Mouse (Mus musculus) cerebellum, adult (tissue): ENCODE results near the gene Exoc3l2.

ENCODE experiments used
- ATAC-seq: cut with Nextera tagmentation; 2 replicates; pipeline ENCODE4 v1.9.2; 2017; ENCODE audit warnings: mild to moderate bottlenecking, moderate library complexity, mixed read lengths; ENCODE audit not compliant: insufficient number of reproducible peaks, low FRiP score, low TSS enrichment

Exoc3l2 gene

DNA sequence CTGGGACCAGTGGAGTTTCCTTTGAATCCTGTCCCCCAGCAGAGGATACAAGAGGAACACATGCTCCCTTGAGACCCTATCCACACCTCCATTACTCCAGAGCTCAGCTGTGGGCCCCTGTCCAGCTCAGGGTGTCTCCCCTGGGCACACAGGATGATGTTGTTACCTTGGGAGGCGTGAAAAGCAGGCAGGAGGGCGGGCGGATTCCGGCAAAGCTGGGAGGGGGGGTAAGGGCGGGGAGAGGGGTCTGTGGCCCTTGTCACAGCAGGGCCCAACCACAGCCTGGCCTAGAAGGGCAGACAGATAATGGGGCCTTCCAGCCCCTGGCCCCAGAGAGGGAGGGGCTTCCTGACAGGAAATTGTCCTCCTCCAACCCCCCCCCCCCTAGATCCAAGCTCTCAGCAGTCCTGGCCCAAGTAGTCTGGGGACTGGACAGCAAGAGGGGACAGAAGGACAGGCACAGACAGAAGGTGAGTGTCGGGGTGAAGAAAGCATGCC, at the start of gene Exoc3l2:
Exoc3l2 (plus strand) TSS at position 448 of the 498 bp plus-strand sequence.
- no peak for ATAC-seq

DNA sequence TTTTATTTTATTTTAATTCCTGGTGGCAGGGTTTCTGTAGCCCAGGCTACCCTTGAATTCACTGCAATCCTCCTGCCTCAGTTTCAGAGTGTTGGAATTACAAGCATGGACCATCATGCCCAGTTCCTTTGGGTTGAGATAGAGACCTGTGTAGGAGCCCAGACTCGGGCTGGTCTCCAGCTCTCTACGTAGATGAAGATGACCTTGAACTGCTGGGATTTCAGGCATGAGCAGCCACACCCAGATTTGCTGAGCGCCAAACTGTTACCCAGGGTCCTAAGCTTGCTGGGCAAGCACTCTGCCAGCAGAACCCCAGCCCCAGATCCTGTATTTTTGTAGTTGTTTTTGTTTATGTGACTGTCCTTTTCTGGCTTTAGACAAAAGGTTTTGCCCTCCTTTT, 49.6 kb upstream of the Exoc3l2 start:
- ATAC-seq, result no peak

DNA sequence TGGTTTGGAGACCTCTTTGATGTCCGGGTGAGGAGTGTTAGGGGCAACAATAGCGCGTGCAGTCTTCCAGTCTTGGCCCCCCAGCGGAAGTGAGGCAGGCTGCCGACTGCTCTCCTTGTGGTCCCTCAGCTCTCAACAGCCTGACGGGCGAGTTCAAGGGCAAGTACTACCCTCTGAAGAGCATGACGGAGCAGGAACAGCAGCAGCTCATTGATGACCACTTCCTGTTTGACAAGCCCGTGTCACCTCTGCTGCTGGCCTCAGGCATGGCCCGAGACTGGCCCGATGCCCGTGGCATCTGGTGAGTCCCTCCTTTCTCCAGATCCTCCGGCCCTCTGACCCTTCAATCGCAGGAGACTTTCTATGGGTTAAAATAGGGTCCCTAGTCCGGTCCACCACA, 46.5 kb upstream of the Exoc3l2 start:
- ATAC-seq, result no peak

DNA sequence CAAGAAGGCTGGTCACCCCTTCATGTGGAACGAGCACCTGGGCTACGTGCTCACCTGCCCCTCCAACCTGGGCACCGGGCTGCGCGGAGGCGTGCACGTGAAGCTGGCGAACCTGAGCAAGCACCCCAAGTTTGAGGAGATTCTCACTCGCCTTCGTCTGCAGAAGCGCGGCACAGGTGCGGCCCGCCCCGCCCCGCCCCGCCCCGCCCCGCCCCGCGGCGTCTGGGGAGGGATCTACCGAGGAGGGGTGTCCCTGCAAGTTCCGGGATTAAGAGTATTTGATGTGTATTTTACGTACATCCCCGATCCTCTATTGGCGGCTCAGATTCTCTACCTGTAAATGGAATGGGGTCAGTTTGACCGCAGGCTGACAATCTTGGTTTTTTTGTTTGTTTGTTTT, 43.0 kb upstream of the Exoc3l2 start:
- no peak for ATAC-seq

DNA sequence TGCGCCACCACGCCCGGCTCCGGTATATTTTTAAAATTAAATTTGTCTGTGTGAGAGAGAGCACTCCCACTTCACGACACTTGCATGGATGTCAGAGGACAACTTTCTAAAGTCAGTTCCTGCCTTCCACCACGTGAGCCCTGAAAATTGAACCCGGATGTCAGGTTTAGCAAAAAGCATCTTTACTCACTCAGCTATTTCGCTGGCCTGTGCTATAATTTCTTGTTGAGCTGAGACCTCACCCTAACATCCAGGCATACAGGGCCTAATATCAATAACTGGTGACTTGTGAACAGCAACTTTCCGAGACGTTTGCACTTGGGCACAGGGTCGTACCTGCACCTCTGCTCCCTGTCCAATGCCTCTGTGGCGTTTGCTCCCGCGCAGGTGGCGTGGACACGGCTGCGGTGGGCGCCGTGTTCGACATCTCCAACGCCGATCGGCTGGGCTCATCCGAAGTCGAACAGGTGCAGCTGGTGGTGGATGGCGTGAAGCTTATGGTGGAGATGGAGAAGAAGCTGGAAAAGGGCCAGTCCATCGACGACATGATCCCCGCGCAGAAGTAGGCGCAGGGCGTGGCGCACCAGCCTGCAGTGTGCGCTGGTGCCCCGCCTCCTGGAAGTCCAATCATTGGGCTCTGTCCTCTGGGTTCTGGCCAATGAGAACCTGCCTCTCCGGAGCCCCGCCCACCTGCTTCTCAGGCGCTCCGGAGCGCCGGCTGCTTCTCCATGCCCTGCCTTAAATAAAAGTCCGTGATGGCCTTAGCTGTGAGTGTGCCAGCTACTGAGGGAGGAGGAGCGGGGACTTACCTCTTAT, 42.1 kb upstream of the Exoc3l2 start:
- peak; percentile 79; the same call in 1 of the 2 replicates for ATAC-seq

DNA sequence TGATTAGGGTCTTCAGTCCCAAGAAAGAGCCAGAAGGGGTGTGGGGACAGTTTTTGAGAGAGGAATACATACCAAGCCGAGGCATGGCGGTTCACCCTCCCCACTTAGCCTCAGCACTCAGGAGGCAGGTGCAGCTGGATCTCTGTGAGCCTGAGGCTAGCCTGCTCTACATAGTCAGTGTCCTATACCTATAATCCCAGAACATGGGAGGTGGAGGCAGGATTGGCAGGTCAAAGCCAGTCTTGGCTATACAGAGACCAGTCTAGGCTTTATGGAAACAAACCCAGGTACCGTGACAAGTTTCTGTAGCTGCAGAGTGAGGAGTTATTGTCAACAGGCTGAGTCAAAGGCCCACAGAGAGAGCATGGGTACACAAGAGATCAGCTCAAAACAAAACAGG, 40.0 kb upstream of the Exoc3l2 start:
- ATAC-seq, result no peak

DNA sequence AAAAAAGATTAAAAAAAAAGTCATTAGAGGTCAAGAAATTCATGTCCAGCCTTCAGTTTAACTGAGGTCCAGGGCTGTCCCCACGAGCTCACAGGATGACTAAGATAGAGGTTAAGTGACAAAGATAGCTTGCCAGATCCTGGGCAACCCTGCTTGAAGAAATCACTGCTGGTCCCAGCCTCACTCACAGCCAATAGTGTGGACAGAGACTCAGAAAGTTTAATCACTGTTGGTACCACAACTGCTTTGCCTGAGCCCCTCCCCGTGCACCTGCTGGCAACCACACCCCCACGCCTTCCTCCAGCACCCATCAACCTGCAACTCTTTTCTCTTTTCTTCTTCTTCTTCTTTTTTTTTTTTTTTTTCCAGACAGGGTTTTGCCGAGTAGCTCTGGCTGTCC, 39.1 kb upstream of the Exoc3l2 start:
- ATAC-seq, result no peak

DNA sequence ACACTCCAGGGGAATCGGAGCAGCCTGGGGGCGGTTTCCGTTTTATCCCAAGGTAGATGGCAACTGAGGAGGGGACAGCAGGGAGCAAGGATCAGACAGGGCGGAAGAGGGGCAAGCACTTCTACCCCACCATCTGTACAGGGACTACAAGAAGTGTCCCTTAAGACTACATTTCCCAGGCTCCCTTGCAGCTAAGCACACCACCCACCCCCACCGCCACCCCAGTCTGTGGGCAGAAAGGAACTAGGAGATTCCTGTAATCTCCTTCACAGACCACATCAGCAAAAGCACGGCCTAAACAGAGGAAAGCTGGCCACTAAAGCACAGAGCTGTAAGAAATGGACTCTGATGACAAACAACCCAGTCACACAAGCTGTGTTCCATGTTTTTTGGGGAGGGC, 36.8 kb upstream of the Exoc3l2 start:
- no peak for ATAC-seq

DNA sequence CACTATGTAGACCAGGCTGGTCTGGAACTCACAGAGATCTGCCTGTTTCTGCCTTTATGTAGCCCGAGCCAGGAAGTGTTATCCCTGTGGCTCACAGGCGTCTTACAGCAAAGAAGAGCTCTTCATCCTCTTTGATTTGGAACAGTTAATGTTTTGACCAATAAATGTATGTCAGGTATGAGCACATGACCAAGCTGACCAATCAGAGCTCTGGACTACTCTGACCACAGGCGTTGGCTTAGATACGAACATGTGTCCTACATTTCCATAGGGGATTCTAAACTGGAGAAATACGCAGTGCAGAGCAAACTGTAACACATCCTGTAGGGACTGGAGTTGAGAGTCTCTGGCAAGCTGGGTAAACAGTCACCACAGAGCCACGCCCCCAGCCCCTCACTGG, 36.2 kb upstream of the Exoc3l2 start:
- ATAC-seq, result no peak

DNA sequence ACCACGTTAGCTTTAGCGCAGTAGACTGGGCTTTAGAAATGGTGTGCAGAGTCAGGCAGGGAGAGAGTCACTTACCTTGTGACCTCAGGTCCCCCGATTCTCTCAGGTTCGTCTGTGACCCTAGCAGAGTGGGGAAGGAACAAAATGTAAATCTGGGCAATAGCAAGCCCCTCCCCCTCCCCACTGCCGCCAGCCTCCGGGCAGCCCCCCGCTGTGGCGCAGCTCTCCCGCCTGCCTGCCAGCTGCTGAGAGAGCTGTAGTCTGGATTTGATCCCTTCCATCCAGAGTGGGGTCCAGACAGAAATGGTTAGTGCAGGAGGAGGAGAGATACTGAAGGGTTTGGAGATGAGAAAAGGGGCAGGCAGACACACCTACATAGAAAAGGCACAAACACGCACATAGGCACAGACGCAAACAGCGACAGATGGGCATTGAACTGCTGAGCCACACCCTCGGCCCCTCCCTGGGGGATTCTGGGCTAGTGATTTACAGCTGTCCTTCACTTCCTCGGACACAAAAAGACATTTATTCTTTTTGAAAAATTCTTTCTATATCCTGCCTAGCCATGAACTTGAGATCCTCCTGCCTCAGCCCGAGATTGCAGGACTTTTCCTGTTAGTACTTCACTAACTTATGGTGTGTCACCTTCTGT, 35.0 kb upstream of the Exoc3l2 start:
- no peak for ATAC-seq

DNA sequence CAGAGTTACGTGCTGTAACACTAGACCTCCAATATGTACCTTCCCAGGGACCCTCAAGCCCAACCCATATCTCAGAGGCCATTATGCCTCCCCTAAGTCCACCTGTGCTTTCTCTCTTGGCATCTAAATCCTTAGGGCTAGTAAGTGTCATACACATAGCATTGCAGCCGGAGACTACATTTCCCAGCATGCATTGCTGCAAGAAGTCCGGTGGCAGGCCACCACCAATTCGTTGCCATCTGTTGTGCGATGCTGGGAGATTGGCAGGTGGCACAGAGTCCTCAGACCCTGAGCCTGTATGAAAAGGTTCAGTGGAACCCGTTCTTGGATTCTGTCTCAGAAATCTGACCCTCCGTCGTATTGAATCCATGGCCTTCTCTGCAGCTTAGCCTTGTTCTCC, 33.4 kb upstream of the Exoc3l2 start:
- ATAC-seq, result no peak

DNA sequence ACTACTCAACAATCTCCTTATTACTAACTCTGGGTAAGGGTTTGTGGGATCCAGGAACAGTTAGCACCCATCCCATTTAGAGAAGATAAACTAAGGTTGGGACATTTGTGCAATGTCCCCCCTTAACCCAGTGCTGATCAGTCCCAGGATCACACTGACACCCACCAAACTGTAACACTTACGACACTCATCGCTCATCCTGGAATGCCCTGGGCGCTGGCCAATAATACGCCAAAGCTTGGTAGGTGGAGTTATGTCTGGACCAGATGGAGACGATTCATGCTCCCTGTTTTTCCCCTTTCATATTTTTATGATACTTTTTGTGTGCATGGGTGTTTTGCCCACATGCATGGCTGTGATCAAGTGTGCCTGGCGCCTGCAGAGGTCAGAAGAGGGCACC, 32.7 kb upstream of the Exoc3l2 start:
- no peak for ATAC-seq

DNA sequence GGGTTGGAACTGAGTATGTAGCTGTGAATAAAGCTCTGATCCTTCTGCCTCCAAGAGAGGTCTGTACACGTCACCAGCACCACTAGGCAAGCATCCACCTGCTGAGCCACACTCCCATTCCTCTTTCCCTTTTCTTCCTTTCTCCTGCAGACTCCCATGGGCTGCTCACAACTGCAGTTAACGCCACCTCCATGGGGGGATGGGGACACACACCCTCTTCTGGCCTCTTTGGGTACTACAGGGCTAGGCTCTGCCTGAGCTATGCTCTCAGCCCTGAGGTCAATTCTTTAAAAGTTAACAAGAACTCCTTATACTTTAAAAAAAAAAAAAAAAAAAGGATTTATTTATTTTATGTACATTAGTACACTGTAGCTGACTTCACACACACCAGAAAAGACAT, 30.7 kb upstream of the Exoc3l2 start:
- no peak for ATAC-seq

DNA sequence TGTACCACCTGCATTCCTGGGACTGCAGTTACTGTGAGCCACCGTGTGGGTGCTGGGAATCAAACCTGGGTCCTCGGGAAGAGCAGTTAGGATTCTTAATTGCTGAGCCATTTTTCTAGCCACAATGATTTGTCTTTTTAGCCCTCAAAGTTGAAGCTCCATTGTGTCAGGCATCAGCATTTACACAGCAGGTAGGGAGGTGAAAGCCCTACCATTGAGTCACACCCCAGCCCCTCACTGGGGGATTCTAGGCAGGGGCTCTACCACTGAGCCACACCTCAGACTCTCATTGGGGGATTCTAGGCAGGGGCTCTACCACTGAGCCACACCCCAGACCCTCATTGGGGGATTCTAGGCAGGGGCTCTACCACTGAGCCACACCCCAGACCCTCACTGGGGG, 26.9 kb upstream of the Exoc3l2 start:
- ATAC-seq, result no peak

DNA sequence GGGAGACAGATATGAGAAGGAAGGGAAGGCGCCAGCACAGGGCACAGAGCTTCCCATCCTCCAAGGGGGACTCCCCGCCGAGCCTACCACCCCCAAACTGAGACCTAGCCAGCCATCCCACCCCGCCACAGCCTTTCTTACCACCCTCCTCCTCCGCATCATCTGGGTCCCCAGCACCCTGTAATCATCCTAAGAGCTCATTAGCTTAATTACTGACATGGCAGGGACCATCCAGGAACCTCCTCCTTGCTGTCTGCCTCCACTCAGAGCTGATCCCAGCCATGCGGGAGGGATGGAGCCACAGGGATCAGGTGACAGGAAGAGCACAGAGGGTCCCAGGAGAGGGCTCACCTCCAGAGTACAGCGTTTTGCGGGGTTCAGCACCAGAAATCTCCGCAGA, 26.1 kb upstream of the Exoc3l2 start:
- no peak for ATAC-seq

DNA sequence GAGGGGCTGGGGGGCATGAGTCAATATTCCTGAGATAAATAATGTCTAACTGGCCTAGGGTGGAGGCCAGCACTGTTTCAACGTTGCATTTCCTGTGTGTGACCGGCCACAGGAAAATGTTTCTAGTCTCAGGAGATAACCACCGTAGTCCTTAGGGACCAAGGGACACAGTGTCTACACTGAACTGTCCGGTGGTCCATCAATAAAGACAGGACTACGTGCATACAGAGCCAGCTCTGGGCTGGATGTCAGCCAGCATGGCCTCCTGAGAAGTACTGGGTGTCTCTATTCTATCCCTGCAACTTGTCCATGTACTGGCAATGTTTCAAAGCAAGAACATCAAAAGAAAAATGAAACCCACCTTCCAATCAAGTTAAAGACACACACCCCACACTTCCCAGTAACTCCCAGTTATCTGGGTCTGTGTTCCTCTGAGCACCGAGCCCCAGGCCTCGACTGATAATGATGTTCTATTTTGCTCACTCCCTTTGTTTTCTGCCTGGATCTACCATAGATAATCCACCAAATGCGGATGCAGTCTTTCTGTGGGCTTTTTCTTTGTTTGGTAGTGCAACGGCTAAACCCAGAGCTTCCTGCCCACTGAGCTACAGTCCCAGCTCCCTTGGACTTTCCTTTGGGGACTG, 21.6 kb upstream of the Exoc3l2 start:
- ATAC-seq, result no peak

DNA sequence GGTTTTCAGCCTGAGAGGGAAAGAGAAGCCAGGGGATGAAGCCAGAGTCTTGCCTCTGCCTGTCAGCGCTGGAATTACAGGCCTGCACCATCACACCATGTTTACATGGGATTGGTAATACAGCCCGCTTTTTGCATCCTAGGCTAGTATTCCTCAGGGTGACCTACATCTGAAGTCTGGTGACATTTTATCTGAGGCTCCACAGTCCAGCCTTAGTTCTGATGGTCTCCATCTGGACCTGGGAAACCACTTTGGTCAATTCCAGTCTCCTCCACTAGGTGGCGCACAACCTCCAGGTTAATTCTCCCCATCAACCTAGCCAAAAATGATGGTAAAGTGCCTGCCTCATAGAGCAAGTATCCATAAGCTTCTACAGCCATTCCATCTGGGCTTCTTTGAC, 19.8 kb upstream of the Exoc3l2 start:
- ATAC-seq, result peak; percentile 54; the same call in 1 of the 2 replicates

DNA sequence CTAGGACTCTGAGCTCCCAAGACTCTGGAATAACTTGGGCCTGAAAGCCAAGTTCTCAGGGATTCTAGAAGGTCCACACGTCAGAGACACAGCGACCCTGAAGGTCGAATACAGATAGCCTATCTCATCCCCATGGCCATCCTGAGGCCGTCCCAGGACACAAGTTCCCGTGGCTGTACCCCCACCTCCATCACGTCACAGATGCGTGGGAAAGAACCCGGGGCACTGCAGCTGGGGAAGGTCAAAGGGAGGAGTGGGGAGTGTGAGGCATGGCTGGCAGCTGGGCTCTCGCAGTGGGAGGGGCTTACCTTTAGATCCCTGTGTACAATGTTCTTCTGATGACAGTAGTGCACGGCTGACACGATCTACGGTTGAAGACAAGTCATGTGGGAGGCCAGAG, 18.3 kb upstream of the Exoc3l2 start:
- ATAC-seq, result no peak

DNA sequence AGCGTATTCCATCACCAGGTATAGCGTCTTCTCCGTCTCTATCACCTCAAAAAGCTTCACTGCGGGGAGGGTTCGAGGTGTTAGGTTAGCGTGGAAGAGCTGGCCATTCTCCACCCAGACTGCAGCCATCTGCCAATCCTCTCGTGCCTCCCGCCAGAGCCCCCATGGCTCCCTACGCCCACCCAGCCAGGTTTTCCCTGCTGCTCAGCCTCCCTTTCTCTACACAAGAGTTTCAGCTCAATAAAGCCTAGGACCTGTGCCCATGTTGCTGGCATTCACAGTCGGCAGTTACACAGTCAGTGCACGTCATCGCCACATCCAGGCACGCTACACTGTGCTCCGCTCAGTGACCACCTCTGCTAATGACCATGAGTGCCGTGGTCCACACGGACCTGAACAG, 15.4 kb upstream of the Exoc3l2 start:
- no peak for ATAC-seq

DNA sequence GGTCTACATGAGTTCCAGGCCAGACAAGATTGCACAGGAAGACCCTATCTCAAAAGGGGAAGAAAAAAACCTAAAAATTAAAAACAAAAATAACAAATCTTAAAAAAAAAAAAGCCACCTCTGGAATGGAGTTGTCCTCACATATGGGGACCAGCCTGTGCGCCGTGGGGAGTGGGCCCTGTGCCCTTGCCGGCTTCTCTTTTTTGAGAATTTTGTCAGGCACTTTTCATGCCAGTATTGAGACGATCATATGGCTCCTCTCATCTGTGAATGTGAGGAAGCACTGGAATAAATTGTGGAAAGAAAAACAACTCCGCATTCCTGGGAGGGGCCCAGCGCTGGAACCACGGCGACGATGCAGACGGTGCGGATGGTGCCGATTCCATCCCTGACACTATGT, 14.0 kb upstream of the Exoc3l2 start:
- ATAC-seq, result no peak

DNA sequence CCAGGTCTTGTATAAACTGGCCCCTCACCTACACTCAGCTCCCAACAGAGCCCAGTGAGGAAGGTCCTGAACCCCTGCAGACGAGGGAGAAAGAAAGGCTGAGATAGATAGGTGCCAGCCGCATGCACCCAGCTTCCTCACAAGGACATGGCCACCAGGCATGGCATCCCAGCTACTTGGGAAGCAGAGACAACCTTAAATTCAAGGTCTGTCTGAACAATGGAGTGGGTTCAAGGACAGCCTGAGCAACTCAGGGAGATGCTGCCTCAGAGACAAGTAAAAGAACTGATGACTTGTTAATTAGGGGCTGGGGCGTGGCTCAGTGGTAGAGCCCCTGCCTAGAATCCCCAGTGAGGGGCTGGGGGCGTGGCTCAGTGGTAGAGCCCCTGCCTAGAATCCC, 7.9 kb upstream of the Exoc3l2 start:
- ATAC-seq, result no peak
